Mouse (Mus musculus) liver, embryonic 14.5 days (tissue): Measurements from ENCODE around the gene Crocc.

Experiments used
- CTCF ChIP-seq: IDR thresholded peaks from 2 replicates; pipeline ENCODE4 v1.5.1; 2016; ENCODE audit warnings: antibody characterized with exemption, low read depth, control low read depth
- EP300 ChIP-seq: IDR thresholded peaks from 2 replicates; pipeline ENCODE4 v1.6.1; 2016; ENCODE audit warnings: antibody characterized with exemption, low read depth

DNA sequence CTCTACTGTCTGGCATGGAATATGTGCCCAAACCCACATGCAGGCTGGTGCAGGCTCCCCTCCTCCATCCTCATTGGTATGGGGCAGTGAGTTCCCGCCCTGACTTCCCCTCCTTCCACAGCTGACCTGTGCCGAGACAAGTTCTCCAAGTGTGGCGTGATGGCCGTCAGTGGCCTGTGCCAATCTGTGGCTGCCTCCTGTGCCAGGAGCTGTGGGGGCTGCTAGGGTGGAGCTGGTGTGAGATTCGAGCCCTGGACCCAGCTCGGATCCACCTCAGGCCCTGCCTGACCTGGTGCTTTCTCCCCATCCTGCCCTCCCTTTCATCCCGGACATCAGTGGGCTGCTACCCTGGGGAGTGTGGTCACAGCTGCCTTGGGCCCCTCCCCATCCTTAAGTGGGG lies 45.0 kb downstream of the Crocc start:
- no peak for TF ChIP-seq CTCF
- no peak for TF ChIP-seq EP300
